In the genomic region with DNA sequence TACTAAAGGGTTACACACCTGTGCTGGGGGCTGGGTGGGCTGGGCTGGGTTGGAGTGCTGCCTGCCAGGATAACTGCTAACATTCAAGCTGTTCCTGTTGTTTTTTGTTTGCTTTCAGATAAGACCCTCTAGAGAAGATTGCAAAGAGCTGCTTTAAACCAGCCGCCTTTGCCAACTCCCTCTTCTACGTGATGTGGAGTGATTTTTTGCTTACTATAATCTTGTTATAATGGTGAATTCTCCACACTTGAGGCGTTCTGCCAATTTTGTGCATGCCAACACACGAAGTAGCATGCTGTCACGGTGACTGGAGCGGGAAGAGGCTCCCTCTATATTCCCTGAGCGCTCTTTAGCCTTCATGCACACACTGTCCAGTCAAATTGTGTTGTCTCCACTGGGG, we compare ENCODE assay signal across 8 mouse cellular contexts. TPM values are rescaled to one million over a fixed set of nuclear protein-coding genes. Genes with fewer than 3 reads are reported as not detected.
DNase-seq lines count a peak whose midpoint lies in the region; ATAC-seq and TF ChIP-seq lines count a peak whose summit lies in the region.

No protein-coding gene starts in this region.

- ATAC-seq in cerebellum, adult (ENCODE audit: insufficient number of reproducible peaks, low FRiP score, low TSS enrichment) = 0 out of 2 replicates have a peak, but pooled peaks have one; percentile 43
- ATAC-seq in megakaryocyte progenitor cell, adult 5-6 weeks (replicated peaks; ENCODE audit: poor library complexity) = peak; percentile 36; the same call in 1 of the 2 replicates
- ATAC-seq in megakaryocyte, adult 5-6 weeks (ENCODE audit: poor library complexity, severe bottlenecking) = no peak
- no peak for ATAC-seq in erythroblast, adult 5-6 weeks (replicated peaks; ENCODE audit: low FRiP score, poor library complexity, severe bottlenecking)

- no peak for TF ChIP-seq CTCF in layer of hippocampus, adult 2 months (conservative IDR thresholded peaks at IDR 0.05)

- peak overlapping the region; percentile 75 for H3K27ac ChIP-seq in layer of hippocampus, adult 2 months

- no peak for DNase-seq in cerebellum, adult 11-12 months
- no peak for DNase-seq in layer of hippocampus, adult 2 months (ENCODE audit: low spot score in 2 of 2)
- no peak for DNase-seq in layer of hippocampus, adult 11-12 months (ENCODE audit: low spot score)
- peak; percentile 23 for DNase-seq in heart, postnatal 4 days

- H3K4me3 ChIP-seq in layer of hippocampus, adult 2 months = peak overlapping the region; percentile 10; the same call in 1 of the 2 replicates

RNA-seq across cellular contexts. Expression of a gene that starts 17.7 kb away (rescaled TPM):
- 10 to 100 TPM; 23.0 to 27.9 TPM for total RNA-seq in layer of hippocampus, adult 2 months (2021)
- 10 to 100 TPM; 47.0 to 49.9 TPM for total RNA-seq in heart, postnatal 4 days (2021)
- total RNA-seq in megakaryocyte progenitor cell, adult 5-6 weeks (2015) = 58.7 and 65.3 TPM in 2 replicates
- 109 and 110 TPM in 2 replicates for total RNA-seq in megakaryocyte progenitor cell, adult 5-6 weeks (2017)
- 104 and 105 TPM in 2 replicates for total RNA-seq in megakaryocyte, adult 5-6 weeks (2015)
- 181 and 183 TPM in 2 replicates for total RNA-seq in megakaryocyte, adult 5-6 weeks (2017)
- 15.9 and 25.4 TPM in 2 replicates for total RNA-seq in erythroblast, adult 5-6 weeks (2015; ENCODE audit: low replicate concordance)
- total RNA-seq in erythroblast, adult 5-6 weeks (2017; ENCODE audit: low replicate concordance) = 19.4 and 25.1 TPM in 2 replicates

Comparison
In these comparisons a context has a peak if more than half of its experiments do, and no peak if none do; other contexts are left out.
1. ATAC-seq: peak in cerebellum, adult (single experiment) and megakaryocyte progenitor cell, adult 5-6 weeks (single experiment); none in megakaryocyte, adult 5-6 weeks (single experiment) and erythroblast, adult 5-6 weeks (single experiment).